Mouse (Mus musculus) urinary bladder, postnatal 0 days (tissue): ENCODE data around the gene Efcab7. TPM values are rescaled to one million over a fixed set of nuclear protein-coding genes. Genes with fewer than 3 reads are reported as not detected.

Experiments used
- polyA plus RNA-seq: library from polyadenylated mRNA; unstranded; fragments of >200 nt; fragmentation: Nextera tagmentation; extraction: Ambion mirVana; gene quantifications from 2 replicates; pipeline ENCODE4 v1.2.1, GENCODE M21; 2015

The Efcab7 gene
- 7.0 and 10.4 TPM in 2 replicates for polyA plus RNA-seq

DNA sequence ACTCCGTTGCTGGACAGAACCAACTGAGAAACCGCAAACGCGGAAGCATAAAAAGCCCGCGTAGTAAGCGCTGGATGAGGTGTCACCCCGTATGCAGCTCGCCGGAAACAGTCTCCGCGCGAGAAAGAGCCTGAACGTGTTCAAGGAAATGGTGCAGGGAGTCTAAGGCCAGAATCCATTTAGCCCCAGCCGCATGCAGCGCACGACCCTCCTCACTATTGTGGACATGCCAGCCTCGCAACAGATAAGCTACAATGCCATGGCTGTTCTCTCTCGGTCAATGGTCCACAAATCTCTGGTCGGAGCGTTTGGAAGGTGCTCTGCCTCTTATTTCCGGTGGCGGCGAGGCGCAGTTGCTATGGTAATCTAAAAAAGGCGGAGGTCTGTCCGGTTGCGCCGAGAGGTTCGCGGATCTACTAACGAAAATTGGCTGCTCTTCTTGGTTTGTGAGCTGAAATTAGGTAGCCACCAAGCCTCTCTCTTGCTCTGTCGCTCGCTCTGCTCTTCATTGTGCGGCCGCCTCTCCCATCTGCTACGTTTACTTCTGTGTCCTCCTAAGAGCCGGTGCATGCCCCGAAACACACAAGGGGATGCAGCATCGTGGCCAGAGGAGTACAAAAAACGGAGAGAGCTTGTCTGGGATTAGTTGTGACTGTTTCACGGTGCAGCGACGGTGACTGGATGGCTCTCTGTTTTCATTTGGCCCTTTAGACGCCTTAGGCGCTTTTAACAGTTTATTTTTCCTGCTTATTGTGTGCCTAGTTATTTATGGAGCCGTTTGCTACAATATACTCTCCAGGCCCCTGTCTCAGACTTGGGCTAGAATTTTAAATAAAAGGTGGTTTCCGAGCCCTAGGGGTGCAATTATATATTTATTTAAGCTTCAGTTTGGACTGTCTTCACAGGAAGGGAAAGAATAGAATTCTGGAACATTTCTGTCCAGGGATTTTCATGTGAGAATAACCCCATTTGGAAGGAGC, at the start of gene Efcab7:
Gene Efcab7, plus strand, starts transcription at position 105 of the 980 bp plus-strand sequence.

DNA sequence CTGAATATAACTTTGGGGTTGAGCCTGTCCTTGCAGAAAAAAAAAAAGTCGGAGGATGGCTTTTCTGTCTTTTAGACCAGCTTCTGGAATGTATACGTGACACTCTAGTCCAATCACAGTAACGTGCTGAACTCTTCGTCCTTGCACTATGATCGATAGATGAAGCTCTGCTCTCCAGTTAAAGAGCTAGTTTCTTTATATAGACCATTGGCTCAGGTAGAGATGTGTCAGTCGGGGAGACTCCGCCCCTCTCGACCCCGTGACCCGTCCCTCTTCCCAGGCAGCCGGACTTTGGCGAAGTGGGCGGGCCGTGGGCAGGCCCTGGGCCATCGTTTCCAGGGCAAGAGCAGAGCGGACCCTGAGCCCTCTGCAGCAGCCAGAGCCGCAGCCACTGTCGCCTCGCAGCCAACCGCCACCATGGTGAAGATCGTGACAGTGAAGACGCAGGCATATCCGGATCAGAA, 100.2 kb downstream of the Efcab7 start, which contains the start of gene Pgm1:
Gene Pgm1, plus strand, starts transcription at position 266 of the 464 bp plus-strand sequence.

DNA sequence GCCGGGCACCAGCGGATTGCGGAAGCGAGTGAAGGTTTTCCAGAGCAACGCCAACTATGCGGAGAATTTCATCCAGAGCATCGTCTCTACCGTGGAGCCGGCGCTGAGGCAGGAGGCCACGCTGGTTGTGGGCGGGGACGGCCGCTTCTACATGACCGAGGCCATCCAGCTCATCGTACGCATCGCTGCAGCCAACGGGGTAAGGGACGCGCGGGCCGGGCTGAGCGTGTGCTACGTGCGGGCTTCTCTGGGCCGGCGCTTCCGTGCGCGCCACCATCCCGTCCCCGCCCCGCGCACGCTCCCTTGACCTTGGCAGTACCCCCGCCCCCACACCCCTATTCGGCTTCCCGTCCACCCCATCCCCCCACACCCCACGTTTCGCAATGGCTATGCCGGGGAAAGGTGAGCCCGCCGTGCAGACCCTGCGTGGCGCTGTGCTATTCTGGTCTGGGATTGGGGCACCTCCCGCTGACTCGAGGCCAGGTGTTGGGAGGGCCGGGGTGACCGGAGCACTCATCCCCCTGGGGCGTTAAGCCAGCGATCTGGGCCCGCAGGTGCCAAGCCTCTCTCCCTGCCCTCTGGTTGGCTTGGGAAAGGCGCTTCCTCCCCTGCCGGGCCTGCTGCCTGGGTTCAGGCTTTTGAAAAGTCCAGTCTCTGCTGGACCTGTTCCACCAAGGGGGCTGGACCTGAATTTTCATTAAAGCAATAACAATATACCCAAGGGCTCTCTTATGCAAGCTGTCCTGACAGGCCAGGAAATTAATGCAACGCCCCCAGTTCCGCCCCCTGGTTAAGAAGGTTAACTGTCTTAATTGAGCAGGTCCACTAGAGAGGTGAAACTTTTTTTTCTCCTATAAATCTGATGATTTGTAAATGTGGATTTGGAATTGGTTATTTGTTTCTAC, 100.9 kb downstream of the Efcab7 start, which contains the start of gene Itgb3bp:
Gene Itgb3bp, minus strand, starts transcription at position 201 of the 905 bp plus-strand sequence.

Other genes with a start within 250 kb of the Efcab7 start
- gene Foxd3, start 172.9 kb upstream of the Efcab7 start, polyA plus RNA-seq: 0.24 and 0.39 TPM in 2 replicates
- 7.7 and 9.1 TPM in 2 replicates for gene Alg6, start 113.5 kb upstream of the Efcab7 start, polyA plus RNA-seq
- gene Pgm1, start 100.2 kb downstream of the Efcab7 start, polyA plus RNA-seq: 69.9 and 82.5 TPM in 2 replicates
- 13.8 and 18.7 TPM in 2 replicates for gene Itgb3bp, start 100.6 kb downstream of the Efcab7 start, polyA plus RNA-seq